Mouse (Mus musculus) E14TG2a.4 (cell line): ENCODE results near the gene Gm17662.

Experiments
- CTCF ChIP-seq: conservative IDR thresholded peaks from 2 replicates; pipeline ENCODE4 v1.5.1; 2014; ENCODE audit warnings: low read length
- POU5F1 ChIP-seq: IDR thresholded peaks from 2 replicates; pipeline ENCODE4 v1.6.1; 2014; ENCODE audit warnings: low read length, borderline replicate concordance

DNA sequence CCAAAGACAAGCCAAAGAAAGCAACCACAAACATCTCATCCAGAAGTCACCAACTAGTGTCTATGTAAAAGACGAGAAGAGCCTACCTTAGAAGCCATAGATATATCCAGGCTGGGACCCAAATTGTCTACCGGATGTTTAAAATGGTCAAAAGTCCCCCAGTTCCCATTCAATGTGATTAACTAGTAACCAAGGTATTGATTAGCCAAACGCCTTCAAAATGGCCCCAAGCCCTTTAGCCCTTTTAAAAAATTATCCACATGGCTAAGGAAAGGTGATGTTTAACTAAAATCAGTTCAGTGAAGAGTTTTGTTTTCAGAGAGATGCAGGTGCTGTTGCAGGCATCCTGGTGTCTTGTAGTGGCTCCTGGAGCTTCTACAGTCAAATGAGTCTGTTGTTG is 19.2 kb downstream of the Gm17662 start, which contains the start of gene C8a:
- TF ChIP-seq CTCF (no peak), POU5F1 (no peak)
